Mouse (Mus musculus) liver, adult 2 months (tissue): ENCODE results near the gene Dhx57.
A peak's percentile ranks its signal among the peaks of the same experiment; 100 is the strongest.

Experiments
- CTCF ChIP-seq: fragments of 200-500 bp; IDR thresholded peaks from 2 replicates; pipeline ENCODE4 v1.5.1; 2011; ENCODE audit warnings: low read depth, low read length, control low read depth
- POLR2A ChIP-seq: fragments of 200-500 bp; IDR thresholded peaks from 2 replicates; pipeline ENCODE4 v1.6.1; 2011; ENCODE audit warnings: low read length, control low read depth; ENCODE audit not compliant: insufficient read depth; ENCODE audit errors: extremely low read depth

- peak; percentile 46; the same call in 1 of the 2 replicates for TF ChIP-seq CTCF
- no peak for TF ChIP-seq POLR2A
Observed at GRCm38 (mm10) chr17:80291148-80291547, 872 bp upstream of the Dhx57 start.
